Mouse (Mus musculus) frontal cortex, postnatal 14 days (tissue): Measurements from ENCODE around the gene Nisch.

ENCODE experiments used
- DNase-seq, 2 experiments: peaks; one replicate each; pipeline ENCODE4 v3.0.0; 2022; ENCODE audit warnings: low spot score in 2 of 2

Gene Nisch

DNA sequence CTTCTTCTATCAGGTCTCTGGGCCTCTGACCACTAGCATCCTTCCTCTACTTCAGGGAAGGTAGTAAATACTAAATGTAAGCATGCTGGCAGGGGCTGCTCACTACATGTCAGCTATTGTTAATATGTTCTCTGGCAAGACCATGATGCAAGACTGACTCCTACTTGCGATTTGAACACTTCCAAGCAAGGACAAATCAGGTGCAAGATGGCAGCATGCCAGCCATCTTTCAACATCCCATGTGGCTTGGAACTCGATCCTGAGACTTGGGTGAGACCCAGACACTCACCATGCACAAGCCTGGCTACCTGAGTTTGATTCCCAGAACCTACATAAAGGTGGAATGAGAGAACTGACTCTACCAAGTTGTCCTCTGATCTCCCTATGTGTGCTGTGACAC, 24.8 kb downstream of the Nisch start:
- DNase-seq: no peak

- no peak for DNase-seq
These were observed 27.4 kb downstream of the Nisch start for GRCm38 (mm10) chr14:31189348-31189747.

DNA sequence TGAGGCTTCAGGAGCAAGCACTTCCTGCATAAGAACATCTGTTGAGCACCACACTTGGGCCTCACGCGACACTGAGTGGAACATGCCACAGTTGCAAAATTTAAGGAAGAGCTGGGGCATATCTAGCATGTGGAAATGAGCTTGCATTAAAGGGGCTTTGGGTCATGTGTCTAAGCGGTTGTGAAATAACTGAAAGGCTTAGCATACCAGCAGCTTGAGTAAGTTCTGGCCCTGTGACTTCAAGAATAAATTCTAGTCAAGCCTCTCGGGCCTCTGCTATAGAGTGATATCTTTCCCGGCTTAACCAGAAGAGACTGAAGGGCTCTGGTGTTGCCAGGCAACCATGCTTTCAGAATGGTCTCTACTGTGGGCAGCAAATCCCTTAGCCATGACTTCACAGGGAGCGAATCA, 28.0 kb downstream of the Nisch start:
- DNase-seq: no peak

- no peak for DNase-seq
These were observed 30.1 kb downstream of the Nisch start for GRCm38 (mm10) chr14:31186656-31187055.

DNA sequence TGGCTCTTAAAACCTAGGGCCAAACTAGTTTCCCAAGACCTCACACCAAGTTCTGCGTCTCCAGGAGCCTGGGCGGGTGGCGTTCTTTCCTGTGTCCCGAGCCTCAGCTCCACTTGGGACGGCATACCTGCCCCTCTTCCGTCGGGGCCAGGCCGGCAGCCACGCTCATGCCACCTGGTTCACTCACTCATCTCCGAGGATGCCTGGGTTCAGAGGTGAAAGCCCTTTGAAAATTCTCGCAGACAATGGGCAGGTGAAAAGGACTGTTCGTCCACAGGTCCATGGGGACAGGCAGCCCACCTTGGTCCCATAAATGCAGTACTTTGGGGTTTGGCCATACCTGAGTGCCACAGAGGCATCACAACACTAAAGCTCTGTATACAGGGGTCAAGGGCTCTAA, 32.6 kb downstream of the Nisch start:
- DNase-seq: no peak

- no peak for DNase-seq
These were observed 33.2 kb downstream of the Nisch start for GRCm38 (mm10) chr14:31183541-31183940.

DNA sequence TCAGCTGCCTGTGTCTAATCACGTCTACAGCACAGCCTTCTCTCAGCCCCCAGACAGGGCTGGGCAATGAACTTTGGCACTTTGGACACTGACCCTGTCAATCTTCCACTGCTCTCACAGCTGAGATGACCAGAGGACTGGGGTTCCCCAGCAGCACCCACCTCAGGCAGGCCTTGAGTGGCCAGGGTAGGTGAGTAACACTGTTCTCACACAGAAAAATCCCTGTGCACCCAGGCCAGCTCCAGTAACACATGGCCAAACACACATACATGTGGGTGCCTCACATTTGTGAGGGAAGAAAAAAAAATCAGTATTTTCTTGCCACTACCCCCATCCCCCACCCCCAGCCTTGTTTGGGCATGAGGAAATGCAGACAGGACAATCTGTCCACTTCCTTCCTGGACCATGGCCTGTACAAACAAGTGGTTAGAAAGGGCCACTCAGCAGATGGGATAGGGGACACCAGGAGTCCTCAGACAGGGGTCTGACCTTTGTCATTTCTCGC, 33.9 kb downstream of the Nisch start:
- no peak for DNase-seq

DNA sequence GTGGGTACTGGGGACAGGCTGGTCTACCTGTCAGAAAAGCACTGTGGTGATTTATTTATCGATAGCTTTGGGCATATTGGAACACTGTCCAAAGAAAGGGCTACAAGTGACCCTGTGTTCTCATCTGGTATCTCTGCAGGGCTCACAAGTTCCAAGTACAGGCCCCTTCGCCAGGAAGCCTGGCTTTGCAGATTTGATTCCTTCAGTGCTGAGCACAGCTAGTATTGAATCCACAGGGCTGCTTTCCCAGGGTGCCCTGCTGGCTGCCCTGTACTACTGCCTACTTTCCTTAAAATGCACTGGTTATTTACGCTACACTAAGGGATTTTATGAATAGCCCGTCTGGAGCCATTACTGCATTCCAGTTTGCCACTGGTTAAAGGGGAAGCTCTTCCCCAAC, 35.2 kb downstream of the Nisch start:
- DNase-seq: no peak

DNA sequence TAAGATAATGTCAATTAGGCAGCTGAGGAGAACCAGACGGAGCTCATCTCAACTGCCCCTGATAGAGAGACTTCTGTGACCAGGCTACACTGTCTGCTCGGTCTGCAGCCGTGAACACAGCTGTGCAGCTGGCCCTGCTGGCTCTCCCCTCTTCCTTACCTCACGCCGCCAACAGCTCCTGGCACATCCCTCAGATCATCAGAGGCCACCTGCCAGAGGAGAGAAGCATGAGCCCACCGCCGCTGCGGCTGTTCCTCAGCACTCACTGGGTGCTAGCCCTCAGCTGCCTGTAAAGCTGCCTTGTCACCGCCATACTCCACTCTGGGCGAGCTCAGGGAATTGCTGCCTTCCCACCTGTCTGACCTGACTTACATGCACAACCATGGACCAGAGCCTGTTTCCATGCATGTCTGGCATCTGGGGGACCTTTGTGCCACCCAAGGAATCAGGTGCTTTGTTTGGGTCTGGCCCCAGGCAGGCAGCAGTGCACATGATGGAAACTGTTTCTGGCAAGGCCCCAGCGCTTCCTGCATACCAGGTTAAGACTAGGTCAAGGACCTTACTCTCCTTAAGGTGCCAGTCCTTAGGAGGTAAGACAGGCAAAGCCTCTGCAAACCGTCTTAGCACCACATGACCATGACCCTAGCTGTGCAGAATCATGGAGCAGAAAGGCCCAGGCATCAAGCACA, 36.9 kb downstream of the Nisch start:
- no peak for DNase-seq

- no peak for DNase-seq
These were observed 39.0 kb downstream of the Nisch start for GRCm38 (mm10) chr14:31177715-31178114.

GRCm38 (mm10) chr14:31177287-31177686, 39.5 kb downstream of the Nisch start:
- DNase-seq: no peak

DNA sequence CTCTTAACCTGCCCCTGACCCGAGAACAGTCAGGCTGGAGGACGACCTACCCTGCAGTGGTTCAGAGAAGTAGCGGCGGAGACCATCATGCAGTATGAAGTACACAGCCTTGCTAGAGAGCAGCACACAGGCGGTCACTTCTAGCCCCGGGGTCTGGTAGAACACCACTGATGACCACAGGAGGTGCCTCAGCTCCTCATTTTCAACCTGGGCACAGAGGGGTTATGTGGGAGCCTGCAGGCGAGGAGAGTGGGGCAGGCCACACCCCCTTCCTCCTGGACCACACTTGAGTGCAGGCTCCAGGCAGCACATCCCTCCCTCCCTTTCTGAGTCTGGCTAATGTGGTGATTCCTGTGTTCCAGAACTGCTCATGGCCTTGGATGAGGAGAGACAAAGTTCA, 43.2 kb downstream of the Nisch start:
- DNase-seq: no peak

DNA sequence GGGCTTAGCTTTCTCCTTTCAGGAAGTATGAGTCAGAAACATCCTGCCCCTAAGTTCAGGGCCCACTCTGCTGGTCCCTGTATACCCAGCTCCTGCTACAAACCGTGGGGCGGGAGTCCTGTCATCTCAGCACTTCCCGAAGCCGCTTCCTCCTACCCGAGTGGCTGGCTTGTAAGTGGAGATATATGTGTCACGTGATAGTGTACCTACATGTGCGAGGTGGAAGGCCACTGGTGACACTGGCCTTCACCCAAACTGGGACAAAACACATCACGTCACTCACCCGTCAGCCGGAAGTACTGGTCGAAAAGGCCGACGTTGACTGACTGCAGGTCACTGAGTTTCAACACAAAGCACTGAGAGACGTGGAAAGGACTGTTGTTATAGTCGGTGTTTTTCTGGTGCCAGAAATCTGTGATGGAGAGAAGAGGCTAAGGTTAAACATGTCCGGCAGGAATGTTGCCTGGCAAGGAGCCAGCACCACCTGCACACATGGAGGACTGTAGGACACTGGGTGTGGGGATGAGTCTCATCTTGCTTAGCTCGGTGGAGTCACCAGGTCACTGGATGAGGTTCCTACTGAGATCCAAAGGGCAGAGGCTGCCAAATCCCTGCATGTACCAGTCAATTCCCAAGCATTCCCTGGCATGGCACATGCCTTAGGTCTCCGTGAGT, 43.8 kb downstream of the Nisch start:
- no peak for DNase-seq

GRCm38 (mm10) chr14:31171821-31172220, 44.9 kb downstream of the Nisch start:
- no peak for DNase-seq

DNA sequence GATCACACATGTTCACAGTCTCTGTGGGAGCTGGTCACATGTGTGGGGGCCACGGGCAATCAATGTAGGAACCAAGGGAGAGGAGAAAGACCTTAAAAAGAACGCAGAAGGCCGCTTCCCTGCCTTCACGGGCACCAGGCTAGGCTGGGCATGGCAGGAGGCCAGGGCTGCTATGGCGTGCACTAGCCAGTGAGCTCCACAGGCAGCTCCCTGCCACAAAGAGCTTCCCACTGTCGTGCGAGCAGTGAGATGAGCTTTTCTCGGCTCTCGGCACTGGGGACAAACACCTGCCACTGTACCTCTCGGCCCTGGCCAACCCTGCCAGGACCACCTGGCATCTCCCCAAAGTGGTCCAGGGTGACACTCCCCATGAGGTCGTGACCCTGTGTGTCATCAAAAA, 45.4 kb downstream of the Nisch start:
- DNase-seq: no peak

GRCm38 (mm10) chr14:31170963-31171362, 45.8 kb downstream of the Nisch start:
- no peak for DNase-seq

- DNase-seq: no peak
These were observed 47.2 kb downstream of the Nisch start for GRCm38 (mm10) chr14:31169508-31169907.

GRCm38 (mm10) chr14:31168425-31168824, 48.3 kb downstream of the Nisch start, which contains the start of gene Stab1:
Gene Stab1 (minus strand): TSS chr14:31168641.
- no peak for DNase-seq

- no peak for DNase-seq
These were observed 49.9 kb downstream of the Nisch start for GRCm38 (mm10) chr14:31166827-31167226.

- no peak for DNase-seq
These were observed 50.6 kb downstream of the Nisch start for GRCm38 (mm10) chr14:31165991-31166630.

DNA sequence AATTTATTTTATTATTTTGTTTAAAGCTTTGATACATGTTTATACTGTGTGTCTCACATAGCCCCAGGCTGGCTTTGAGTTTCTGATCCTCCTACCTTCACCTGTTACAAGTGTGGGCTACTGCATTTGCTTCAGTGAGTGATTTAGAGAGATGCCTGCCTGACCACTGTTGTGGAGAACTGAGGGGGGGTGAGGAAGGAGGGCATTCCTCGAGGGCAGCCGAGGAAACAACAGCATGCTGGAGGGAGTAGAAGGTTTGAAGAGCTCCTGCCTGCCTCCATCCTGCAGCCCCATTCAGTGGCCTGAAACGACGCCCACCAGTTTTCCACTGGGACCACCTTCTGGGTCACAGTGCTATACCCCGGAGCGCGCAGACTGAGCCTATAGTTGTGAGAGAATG, 51.3 kb downstream of the Nisch start:
- DNase-seq: no peak

DNA sequence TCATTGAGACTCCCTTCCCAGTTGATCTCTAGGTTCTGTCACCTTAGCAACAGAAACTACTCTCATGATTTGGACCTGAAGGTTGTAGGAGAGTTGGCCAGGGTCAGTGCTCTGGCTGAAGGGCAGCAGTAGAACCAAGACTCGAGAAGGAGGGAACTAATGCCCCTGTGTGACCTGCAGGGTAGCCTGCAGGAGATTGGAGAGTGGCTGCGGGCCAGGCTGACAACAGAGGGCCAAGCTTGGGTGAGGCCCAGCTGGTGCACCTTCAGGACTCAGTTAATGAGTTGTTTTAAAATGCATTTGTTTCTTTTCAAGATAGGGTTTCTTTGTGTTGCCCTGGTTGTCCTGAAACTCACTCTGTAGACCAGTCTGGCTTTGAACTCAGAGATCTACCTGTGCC, 51.7 kb downstream of the Nisch start:
- no peak for DNase-seq

DNA sequence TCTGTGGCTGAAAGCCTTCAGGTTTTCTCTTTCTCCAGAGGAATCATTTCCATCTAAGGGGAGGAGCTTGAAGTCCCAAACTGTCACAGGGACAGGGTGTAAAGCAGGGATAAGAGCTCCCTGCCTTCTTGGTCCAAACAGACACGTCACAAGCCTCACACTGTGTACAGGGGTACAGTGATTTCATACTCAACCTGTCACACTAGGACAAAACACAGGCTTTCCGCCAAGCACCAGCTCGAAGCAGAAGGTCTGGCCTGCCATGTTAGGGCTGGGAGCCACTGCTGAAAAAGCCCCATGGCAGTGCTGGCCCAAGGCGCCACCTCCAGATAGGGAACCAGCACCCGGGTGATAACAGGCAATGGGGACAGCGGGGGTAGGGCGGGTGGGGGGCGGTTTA, 52.7 kb downstream of the Nisch start:
- no peak for DNase-seq
